Mouse (Mus musculus): ENCODE results near the gene Grik5.

GRCm38 (mm10) chr7:25079496-25080026, 7.4 kb upstream of the Grik5 start:
- no peak for TF ChIP-seq CTCF (IDR thresholded peaks at IDR 0.05; ENCODE audit: extremely low read depth, insufficient read length, insufficient replicate concordance, low read depth, low read length)
- no peak for TF ChIP-seq POLR2A (IDR thresholded peaks at IDR 0.05; ENCODE audit: low read depth, low read length)

Data from small intestine, adult 2 months (tissue).